Mouse (Mus musculus): ENCODE data around the gene Rnd2. TPM values are rescaled to one million over a fixed set of nuclear protein-coding genes. Genes with fewer than 3 reads are reported as not detected.
"Not testable (repeated sequence)": the region's sequence is repeated elsewhere in the genome, so short reads cannot be mapped to it uniquely, and the experiment has no call there.

Rnd2 gene
- polyA plus RNA-seq, 1 experiment from 2014 or later, result 61.8 TPM

- H3K4me2 ChIP-seq (ENCODE audit: low read depth, low read length), result peak within 1 kb of the TSS; percentile 82
- no peaks in the 10 kb centered on the region for H3K27me3 ChIP-seq (ENCODE audit: control insufficient read depth, insufficient read depth, low read length)
- no peaks in the 10 kb centered on the region for H3K9me3 ChIP-seq (ENCODE audit: control insufficient read depth, low read length)
- peak; percentile 94 for ATAC-seq (ENCODE audit: low read depth)
- peak within 1 kb of the TSS; percentile 87 for H3K4me3 ChIP-seq (ENCODE audit: low read depth, low read length)
- peaks cover 22% of the 10 kb centered on the region; the same call in 1 of the 2 replicates for H3K4me1 ChIP-seq (ENCODE audit: control insufficient read depth, insufficient read depth, low read length)
- peaks cover 7% of the 10 kb centered on the region; the same call in 1 of the 2 replicates for H3K36me3 ChIP-seq (ENCODE audit: control insufficient read depth, insufficient read depth, low read length)
- H3K27ac ChIP-seq (ENCODE audit: low read depth, low read length), result peak within 1 kb of the TSS; percentile 81
- WGBS, result under 1% methylated on average over 78 of the region's 81 CpGs
- peak within 1 kb of the TSS; percentile 71 for H3K9ac ChIP-seq (replicated peaks; ENCODE audit: low read depth, low read length)
Observed at GRCm38 (mm10) chr11:101424925-101425813, 39.6 kb upstream of the Rnd2 start, which contains the start of the genes Rundc1 and Ptges3l. Gene Rundc1 (plus strand): TSS chr11:101425085. Gene Ptges3l (minus strand): TSS chr11:101425333.

- H3K27me3 ChIP-seq (ENCODE audit: control insufficient read depth, insufficient read depth, low read length), result no peaks in the 10 kb centered on the region
- H3K4me3 ChIP-seq (ENCODE audit: low read depth, low read length), result peak overlapping the region; percentile 87
- no peak for ATAC-seq (ENCODE audit: low read depth)
- no peak overlapping the region for H3K27ac ChIP-seq (ENCODE audit: low read depth, low read length)
- peak overlapping the region; percentile 82 for H3K4me2 ChIP-seq (ENCODE audit: low read depth, low read length)
- WGBS, result 67% methylated on average over 8 of the region's 8 CpGs
- peak overlapping the region; percentile 71; the same call in 1 of the 2 replicates for H3K9ac ChIP-seq (replicated peaks; ENCODE audit: low read depth, low read length)
- H3K9me3 ChIP-seq (ENCODE audit: control insufficient read depth, low read length), result no peaks in the 10 kb centered on the region
- peaks cover 13% of the 10 kb centered on the region; the same call in 1 of the 2 replicates for H3K36me3 ChIP-seq (ENCODE audit: control insufficient read depth, insufficient read depth, low read length)
- H3K4me1 ChIP-seq (ENCODE audit: control insufficient read depth, insufficient read depth, low read length), result peaks cover 22% of the 10 kb centered on the region; the same call in 1 of the 2 replicates
Observed at GRCm38 (mm10) chr11:101426165-101426564, 38.6 kb upstream of the Rnd2 start.

GRCm38 (mm10) chr11:101431327-101431726, 33.5 kb upstream of the Rnd2 start:
- Histone ChIP-seq H3K27me3 (ENCODE audit: control insufficient read depth, insufficient read depth, low read length) (no peaks in the 10 kb centered on the region), H3K36me3 (ENCODE audit: control insufficient read depth, insufficient read depth, low read length) (peaks cover 45% of the 10 kb centered on the region), H3K27ac (ENCODE audit: low read depth, low read length) (no peak overlapping the region), H3K9ac (replicated peaks; ENCODE audit: low read depth, low read length) (no peak overlapping the region), H3K4me2 (ENCODE audit: low read depth, low read length) (no peak overlapping the region), H3K4me1 (ENCODE audit: control insufficient read depth, insufficient read depth, low read length) (peaks cover 9% of the 10 kb centered on the region; the same call in 1 of the 2 replicates), H3K9me3 (ENCODE audit: control insufficient read depth, low read length) (no peaks in the 10 kb centered on the region), H3K4me3 (ENCODE audit: low read depth, low read length) (no peak overlapping the region)
- 92% methylated on average over 9 of the region's 9 CpGs for WGBS
- no peak for ATAC-seq (ENCODE audit: low read depth)

- Histone ChIP-seq H3K4me1 (ENCODE audit: control insufficient read depth, insufficient read depth, low read length) (no peaks in the 10 kb centered on the region), H3K9ac (replicated peaks; ENCODE audit: low read depth, low read length) (no peak overlapping the region), H3K9me3 (ENCODE audit: control insufficient read depth, low read length) (no peaks in the 10 kb centered on the region), H3K27me3 (ENCODE audit: control insufficient read depth, insufficient read depth, low read length) (no peaks in the 10 kb centered on the region), H3K27ac (ENCODE audit: low read depth, low read length) (no peak overlapping the region), H3K4me2 (ENCODE audit: low read depth, low read length) (no peak overlapping the region), H3K36me3 (ENCODE audit: control insufficient read depth, insufficient read depth, low read length) (peaks cover 45% of the 10 kb centered on the region), H3K4me3 (ENCODE audit: low read depth, low read length) (no peak overlapping the region)
- ATAC-seq (ENCODE audit: low read depth), result no peak
- 90% methylated on average over 13 of the region's 13 CpGs for WGBS
Observed at GRCm38 (mm10) chr11:101433396-101433795, 31.4 kb upstream of the Rnd2 start.

- H3K4me1 ChIP-seq (ENCODE audit: control insufficient read depth, insufficient read depth, low read length), result no peaks in the 10 kb centered on the region
- no peak overlapping the region for H3K4me3 ChIP-seq (ENCODE audit: low read depth, low read length)
- H3K4me2 ChIP-seq (ENCODE audit: low read depth, low read length), result no peak overlapping the region
- H3K9ac ChIP-seq (replicated peaks; ENCODE audit: low read depth, low read length), result no peak overlapping the region
- H3K9me3 ChIP-seq (ENCODE audit: control insufficient read depth, low read length), result no peaks in the 10 kb centered on the region
- WGBS, result 90% methylated on average over 4 of the region's 4 CpGs
- no peak for ATAC-seq (ENCODE audit: low read depth)
- H3K36me3 ChIP-seq (ENCODE audit: control insufficient read depth, insufficient read depth, low read length), result peaks cover 34% of the 10 kb centered on the region
- H3K27me3 ChIP-seq (ENCODE audit: control insufficient read depth, insufficient read depth, low read length), result no peaks in the 10 kb centered on the region
- no peak overlapping the region for H3K27ac ChIP-seq (ENCODE audit: low read depth, low read length)
Observed at GRCm38 (mm10) chr11:101435831-101436230, 29.0 kb upstream of the Rnd2 start.

GRCm38 (mm10) chr11:101436916-101437315, 27.9 kb upstream of the Rnd2 start:
- 44% methylated on average over 4 of the region's 4 CpGs for WGBS
- Histone ChIP-seq H3K4me1 (ENCODE audit: control insufficient read depth, insufficient read depth, low read length) (no peaks in the 10 kb centered on the region), H3K9me3 (ENCODE audit: control insufficient read depth, low read length) (no peaks in the 10 kb centered on the region), H3K4me2 (ENCODE audit: low read depth, low read length) (no peak overlapping the region), H3K36me3 (ENCODE audit: control insufficient read depth, insufficient read depth, low read length) (peaks cover 25% of the 10 kb centered on the region), H3K27ac (ENCODE audit: low read depth, low read length) (no peak overlapping the region), H3K27me3 (ENCODE audit: control insufficient read depth, insufficient read depth, low read length) (no peaks in the 10 kb centered on the region), H3K4me3 (ENCODE audit: low read depth, low read length) (no peak overlapping the region), H3K9ac (replicated peaks; ENCODE audit: low read depth, low read length) (no peak overlapping the region)
- ATAC-seq (ENCODE audit: low read depth), result no peak

GRCm38 (mm10) chr11:101438006-101438405, 26.8 kb upstream of the Rnd2 start:
- 57% methylated on average over 3 of the region's 3 CpGs for WGBS
- H3K9me3 ChIP-seq (ENCODE audit: control insufficient read depth, low read length); H3K4me1 ChIP-seq (ENCODE audit: control insufficient read depth, insufficient read depth, low read length); ATAC-seq (ENCODE audit: low read depth); H3K4me2 ChIP-seq (ENCODE audit: low read depth, low read length); H3K27me3 ChIP-seq (ENCODE audit: control insufficient read depth, insufficient read depth, low read length); H3K27ac ChIP-seq (ENCODE audit: low read depth, low read length); H3K4me3 ChIP-seq (ENCODE audit: low read depth, low read length); H3K9ac ChIP-seq (replicated peaks; ENCODE audit: low read depth, low read length): not testable (repeated sequence)
- H3K36me3 ChIP-seq (ENCODE audit: control insufficient read depth, insufficient read depth, low read length), result peaks cover 19% of the 10 kb centered on the region

GRCm38 (mm10) chr11:101441450-101442126, 23.2 kb upstream of the Rnd2 start:
- WGBS, result 38% methylated on average over 14 of the region's 15 CpGs
- not testable (repeated sequence) for H3K9ac ChIP-seq (replicated peaks; ENCODE audit: low read depth, low read length); H3K27ac ChIP-seq (ENCODE audit: low read depth, low read length); ATAC-seq (ENCODE audit: low read depth); H3K9me3 ChIP-seq (ENCODE audit: control insufficient read depth, low read length); H3K27me3 ChIP-seq (ENCODE audit: control insufficient read depth, insufficient read depth, low read length)
- Histone ChIP-seq H3K4me1 (ENCODE audit: control insufficient read depth, insufficient read depth, low read length) (peaks cover 14% of the 10 kb centered on the region), H3K36me3 (ENCODE audit: control insufficient read depth, insufficient read depth, low read length) (peaks cover 18% of the 10 kb centered on the region), H3K4me2 (ENCODE audit: low read depth, low read length) (peak overlapping the region; percentile 34), H3K4me3 (ENCODE audit: low read depth, low read length) (peak overlapping the region; percentile 10; the same call in 1 of the 2 replicates)

Measured in neural tube, embryonic 14.5 days (tissue).